Mouse (Mus musculus): ENCODE measurements at regions not wholly inside any gene's neighbourhood (a gene's known extent, or its start where the extent isn't known, plus 50 kb on each side); places are given as distances from the start of the nearest gene placed in this dataset.

- Histone ChIP-seq H3K27me3 (ENCODE audit: control insufficient read depth in 1 of 2, insufficient read depth in 2 of 2, low read length in 2 of 2) (no peaks in the 10 kb centered on the region), H3K79me2 (ENCODE audit: control insufficient read depth, insufficient read depth, low read length, poor library complexity) (no peaks in the 10 kb centered on the region), H3K36me3 (ENCODE audit: control insufficient read depth in 1 of 2, insufficient read depth in 2 of 2, low read length in 2 of 2) (no peaks in the 10 kb centered on the region), H3K4me3 (ENCODE audit: control insufficient read depth in 1 of 2, insufficient read depth in 1 of 2, low read depth in 2 of 2, low read length in 2 of 2) (no peak overlapping the region), H3K9ac (ENCODE audit: control insufficient read depth, low read depth, low read length, poor library complexity, severe bottlenecking) (no peak overlapping the region), H3K4me1 (ENCODE audit: control insufficient read depth in 1 of 2, insufficient read depth in 2 of 2, low read length in 2 of 2) (no peaks in the 10 kb centered on the region), H3K27ac (ENCODE audit: control insufficient read depth, low read depth, low read length) (no peak overlapping the region), H3K9me3 (replicated peaks; ENCODE audit: insufficient read depth, low read length) (no peaks in the 10 kb centered on the region)
- TF ChIP-seq MEF2A (IDR thresholded peaks at IDR 0.05; ENCODE audit: extremely low read depth, insufficient replicate concordance, low read depth, low read length, poor library complexity, severe bottlenecking) (no peak), EP300 (IDR thresholded peaks at IDR 0.05; ENCODE audit: low read depth in 1 of 2, low read length in 2 of 2) (no peak), ZC3H11A (IDR thresholded peaks at IDR 0.05; ENCODE audit: low read depth, low read length) (no peak)
- DNase-seq (ENCODE audit: low read depth, low spot score): no peak
These were observed 1151.3 kb downstream of the Gsdmc2 start for GRCm38 (mm10) chr15:62693671-62694070.

- no peak for TF ChIP-seq ZMIZ1 (IDR thresholded peaks at IDR 0.05; ENCODE audit: low read depth, low read length)
- TF ChIP-seq EP300 (IDR thresholded peaks at IDR 0.05; ENCODE audit: low read depth in 1 of 2, low read length in 2 of 2): no peak
- no peak for TF ChIP-seq TCF12 (IDR thresholded peaks at IDR 0.05; ENCODE audit: low read depth, low read length)
- no peak for TF ChIP-seq POLR2AphosphoS5 (IDR thresholded peaks at IDR 0.05; ENCODE audit: borderline replicate concordance, low read depth, low read length)
- no peak for TF ChIP-seq CHD2 (IDR thresholded peaks at IDR 0.05; ENCODE audit: low read length)
- no peak for TF ChIP-seq POLR2A (IDR thresholded peaks at IDR 0.05; ENCODE audit: control insufficient read depth in 1 of 2, insufficient read depth in 1 of 2, low read depth in 1 of 2, low read length in 2 of 2, poor library complexity in 1 of 2)
- TF ChIP-seq USF1 (IDR thresholded peaks at IDR 0.05; ENCODE audit: low read depth, low read length): no peak
- TF ChIP-seq SIN3A (IDR thresholded peaks at IDR 0.05; ENCODE audit: low read length): no peak
- TF ChIP-seq GABPA (IDR thresholded peaks at IDR 0.05; ENCODE audit: low read depth, low read length): no peak
- no peak for TF ChIP-seq NELFE (IDR thresholded peaks at IDR 0.05; ENCODE audit: low read depth, low read length)
- no peak for TF ChIP-seq MYC (IDR thresholded peaks at IDR 0.05; ENCODE audit: low read depth, low read length)
- TF ChIP-seq TBP (IDR thresholded peaks at IDR 0.05; ENCODE audit: low read depth, low read length): no peak
- TF ChIP-seq MAZ (IDR thresholded peaks at IDR 0.05; ENCODE audit: low read depth, low read length): no peak
- TF ChIP-seq ZKSCAN1 (IDR thresholded peaks at IDR 0.05; ENCODE audit: low read depth, low read length): no peak
- no peak for DNase-seq (ENCODE audit: low read depth, low spot score)
- no peaks in the 10 kb centered on the region for H3K4me1 ChIP-seq (ENCODE audit: control insufficient read depth in 1 of 2, insufficient read depth in 2 of 2, low read length in 2 of 2)
These were observed 1171.6 kb downstream of the Gsdmc2 start for GRCm38 (mm10) chr15:62673410-62673809.

More at GRCm38 (mm10) chr15:62673410-62673809, 1171.6 kb downstream of the Gsdmc2 start:
- H3K27me3 ChIP-seq (ENCODE audit: control insufficient read depth in 1 of 2, insufficient read depth in 2 of 2, low read length in 2 of 2): no peaks in the 10 kb centered on the region
- H3K9me3 ChIP-seq (replicated peaks; ENCODE audit: insufficient read depth, low read length): no peaks in the 10 kb centered on the region; the same call in 1 of the 2 replicates
- no peak overlapping the region for H3K4me3 ChIP-seq (ENCODE audit: control insufficient read depth in 1 of 2, insufficient read depth in 1 of 2, low read depth in 2 of 2, low read length in 2 of 2)
- H3K36me3 ChIP-seq (ENCODE audit: control insufficient read depth in 1 of 2, insufficient read depth in 2 of 2, low read length in 2 of 2): no peaks in the 10 kb centered on the region
- no peak overlapping the region for H3K9ac ChIP-seq (ENCODE audit: control insufficient read depth, low read depth, low read length, poor library complexity, severe bottlenecking)
- no peak overlapping the region for H3K27ac ChIP-seq (ENCODE audit: control insufficient read depth, low read depth, low read length)
- H3K79me2 ChIP-seq (ENCODE audit: control insufficient read depth, insufficient read depth, low read length, poor library complexity): no peaks in the 10 kb centered on the region
